In the genomic region with DNA sequence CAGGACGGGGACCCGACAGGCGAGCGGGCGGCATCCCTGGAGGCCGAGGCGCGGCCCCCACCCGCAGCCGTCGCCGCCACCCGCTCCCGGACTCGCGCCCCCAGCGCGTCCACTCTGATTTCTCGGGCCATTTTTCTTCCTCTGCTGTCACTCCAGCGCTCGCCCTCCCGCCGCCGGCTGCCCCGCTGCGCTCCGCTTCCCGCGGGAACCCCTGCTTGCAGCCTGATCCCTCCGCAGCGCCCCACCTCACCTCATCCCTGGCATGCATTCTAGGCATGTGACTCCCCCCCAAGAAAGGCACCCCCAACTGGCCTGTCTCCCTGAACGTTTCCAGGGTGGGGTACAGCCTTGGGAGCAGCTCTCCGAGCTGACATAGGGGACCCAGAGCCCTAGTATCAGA, we compare ENCODE assay signal across 9 mouse cellular contexts. TPM values are rescaled to one million over a fixed set of nuclear protein-coding genes. Genes with fewer than 3 reads are reported as not detected.
A peak's percentile ranks its signal among the peaks of the same experiment; 100 is the strongest.
DNase-seq lines count a peak whose midpoint lies in the region; ATAC-seq and TF ChIP-seq lines count a peak whose summit lies in the region.
"Had no signal": no experiment of that assay in that cellular context is flagged by ENCODE, and none has a peak within 500 bp of the region (broad histone marks: within the 10 kb centered on the region; RNA-seq: fewer than 3 reads in every experiment).

No protein-coding gene starts in this region.

- H3K4me1 ChIP-seq in heart, embryonic 11.5 days (ENCODE audit: control insufficient read depth, insufficient read depth, low read length): peaks cover 4% of the 10 kb centered on the region
- H3K4me1 ChIP-seq in ES-Bruce4 (ENCODE audit: control insufficient read depth, insufficient read depth, low read length): no peaks in the 10 kb centered on the region
- peaks cover 53% of the 10 kb centered on the region for H3K4me1 ChIP-seq in hindbrain, embryonic 10.5 days (replicated peaks)
- H3K4me1 ChIP-seq in midbrain, embryonic 10.5 days: peaks cover 54% of the 10 kb centered on the region
- H3K4me1 ChIP-seq in cerebellum, adult 2 months (ENCODE audit: control insufficient read depth, insufficient read depth, low read length): no peaks in the 10 kb centered on the region

- peak overlapping the region; percentile 39; the same call in 1 of the 2 replicates for H3K9ac ChIP-seq in heart, embryonic 11.5 days (ENCODE audit: low read depth, low read length)
- peak overlapping the region; percentile 75 for H3K9ac ChIP-seq in ES-Bruce4 (ENCODE audit: low read depth, poor library complexity, severe bottlenecking)

- no peak for ATAC-seq in heart, embryonic 11.5 days (replicated peaks; ENCODE audit: insufficient number of reproducible peaks, low FRiP score, low TSS enrichment)

- H3K4me2 ChIP-seq in heart, embryonic 11.5 days: peak overlapping the region; percentile 60

- intact Hi-C loops in left cerebral cortex, postnatal 14 days (cut with DNase I): no loop called here
- intact Hi-C loops in gastrocnemius, postnatal 36 days (cut with DNase I): no loop called here

- H3K9me3 ChIP-seq in heart, embryonic 11.5 days (replicated peaks; ENCODE audit: control insufficient read depth, low read length): no peaks in the 10 kb centered on the region; the same call in 1 of the 2 replicates
- H3K9me3 ChIP-seq in ES-Bruce4 (replicated peaks; ENCODE audit: control insufficient read depth, insufficient read depth, low read length, poor library complexity, severe bottlenecking): no peaks in the 10 kb centered on the region; the same call in 1 of the 2 replicates
- H3K9me3 ChIP-seq in hindbrain, embryonic 10.5 days: peaks cover 4% of the 10 kb centered on the region; the same call in 1 of the 2 replicates
- H3K9me3 ChIP-seq in midbrain, embryonic 10.5 days (replicated peaks): peaks cover 3% of the 10 kb centered on the region; the same call in 1 of the 2 replicates

- no peak for DNase-seq in heart, adult 8-10 months (ENCODE audit: low spot score)
- DNase-seq in hindbrain, embryonic 10.5 days (ENCODE audit: low spot score): no peak
- no peak for DNase-seq in midbrain, embryonic 10.5 days (ENCODE audit: low spot score)
- DNase-seq in left cerebral cortex, postnatal 14 days (ENCODE audit: low spot score in 2 of 2): no peak
- no peak for DNase-seq in cerebellum, adult 2 months
- no peak for DNase-seq in gastrocnemius, postnatal 36 days

- no peaks in the 10 kb centered on the region for H3K36me3 ChIP-seq in heart, embryonic 11.5 days (ENCODE audit: control insufficient read depth, insufficient read depth, low read length)
- no peaks in the 10 kb centered on the region for H3K36me3 ChIP-seq in ES-Bruce4 (ENCODE audit: control insufficient read depth, insufficient read depth, low read length, poor library complexity, severe bottlenecking)
- no peaks in the 10 kb centered on the region for H3K36me3 ChIP-seq in hindbrain, embryonic 10.5 days
- H3K36me3 ChIP-seq in midbrain, embryonic 10.5 days: no peaks in the 10 kb centered on the region

- H3K4me3 ChIP-seq in heart, embryonic 11.5 days (ENCODE audit: low read depth, low read length): peak overlapping the region; percentile 37
- H3K4me3 ChIP-seq in ES-Bruce4 (ENCODE audit: low read depth, low read length): peak overlapping the region; percentile 64
- H3K4me3 ChIP-seq in hindbrain, embryonic 10.5 days: peak overlapping the region; percentile 55
- peak overlapping the region; percentile 56 for H3K4me3 ChIP-seq in midbrain, embryonic 10.5 days
- H3K4me3 ChIP-seq in cerebellum, adult 2 months (replicated peaks; ENCODE audit: insufficient read depth, low read depth, low read length): no peak overlapping the region

- no peak for TF ChIP-seq POLR2A in ES-Bruce4 (IDR thresholded peaks at IDR 0.05; ENCODE audit: insufficient read depth, low read length)
- TF ChIP-seq POLR2A in cerebellum, adult 2 months (IDR thresholded peaks at IDR 0.05; ENCODE audit: borderline replicate concordance, insufficient read depth, low read length): no peak

- 2% methylated on average over 20 of the region's 33 CpGs for WGBS in heart, embryonic 11.5 days (ENCODE audit: insufficient replicate concordance)
- 1% methylated on average over 33 of the region's 33 CpGs for WGBS in hindbrain, embryonic 10.5 days
- 2% methylated on average over 33 of the region's 33 CpGs for WGBS in midbrain, embryonic 10.5 days
- WGBS in cerebellum, adult 2 months: 8% methylated on average over 31 of the region's 33 CpGs

- H3K27me3 ChIP-seq in heart, embryonic 11.5 days (ENCODE audit: control insufficient read depth, insufficient read depth, low read length): peaks cover 71% of the 10 kb centered on the region
- H3K27me3 ChIP-seq in ES-Bruce4 (ENCODE audit: control insufficient read depth, insufficient read depth, low read length, poor library complexity, severe bottlenecking): peaks cover 7% of the 10 kb centered on the region; the same call in 1 of the 2 replicates
- peaks cover 73% of the 10 kb centered on the region for H3K27me3 ChIP-seq in hindbrain, embryonic 10.5 days (ENCODE audit: insufficient read depth, poor library complexity, severe bottlenecking)
- peaks cover 74% of the 10 kb centered on the region for H3K27me3 ChIP-seq in midbrain, embryonic 10.5 days (ENCODE audit: low read depth, poor library complexity, severe bottlenecking)
- peaks cover 2% of the 10 kb centered on the region; the same call in 1 of the 2 replicates for H3K27me3 ChIP-seq in cerebellum, adult 2 months (ENCODE audit: control insufficient read depth, insufficient read depth, low read length)

- no peak overlapping the region for H3K27ac ChIP-seq in heart, embryonic 11.5 days (ENCODE audit: low read depth, low read length)
- H3K27ac ChIP-seq in ES-Bruce4 (ENCODE audit: insufficient read depth, low read length): no peak overlapping the region
- peak overlapping the region; percentile 87 for H3K27ac ChIP-seq in hindbrain, embryonic 10.5 days
- H3K27ac ChIP-seq in midbrain, embryonic 10.5 days (replicated peaks): peak overlapping the region; percentile 84; the same call in 1 of the 2 replicates
- no peak overlapping the region for H3K27ac ChIP-seq in cerebellum, adult 2 months (ENCODE audit: insufficient read depth, low read length)

- no peak for TF ChIP-seq CTCF in ES-Bruce4 (IDR thresholded peaks at IDR 0.05; ENCODE audit: low read depth, low read length)
- no peak for TF ChIP-seq CTCF in cerebellum, adult 2 months (IDR thresholded peaks at IDR 0.05; ENCODE audit: borderline replicate concordance, insufficient read depth, low read depth, low read length)

- no peak for TF ChIP-seq EP300 in ES-Bruce4 (IDR thresholded peaks at IDR 0.05; ENCODE audit: insufficient read depth, low read depth, low read length)

RNA-seq across cellular contexts. Expression of gene Gm4881, which starts 10.9 kb away (rescaled TPM):
- polyA plus RNA-seq in heart, embryonic 11.5 days (2014; fragmentation: Nextera tagmentation; extraction: Ambion mirVana): not detected in 2 replicates
- not detected for total RNA-seq in heart, adult 8-10 months (2022)
- polyA plus RNA-seq in ES-Bruce4 (2011; ENCODE audit: insufficient read depth, insufficient read length, low read depth, missing spikeins): not detected in 2 replicates
- 0.42 and 2.7 TPM in 2 replicates for polyA plus RNA-seq in hindbrain, embryonic 10.5 days (2016; fragmentation: Nextera tagmentation; extraction: Ambion mirVana)
- polyA plus RNA-seq in midbrain, embryonic 10.5 days (2016; fragmentation: Nextera tagmentation; extraction: Ambion mirVana): 0.63 and 0.81 TPM in 2 replicates
- total RNA-seq in left cerebral cortex, postnatal 14 days (2021): not detected
- polyA plus RNA-seq in cerebellum, adult 2 months (2012; rRNA removed): 1.00 and 1.4 TPM in 2 replicates
- total RNA-seq in gastrocnemius, postnatal 36 days (2021): not detected
- total RNA-seq: monocyte, adult 5-6 weeks had no signal

RNA-seq across cellular contexts. Expression of gene Rabac1, which starts 17.3 kb away (rescaled TPM):
- 157 and 163 TPM in 2 replicates for polyA plus RNA-seq in heart, embryonic 11.5 days (2014; fragmentation: Nextera tagmentation; extraction: Ambion mirVana)
- total RNA-seq in heart, adult 8-10 months (2022): 100 to 1,000 TPM; 297 to 375 (median 324) TPM
- 84.4 and 97.6 TPM in 2 replicates for polyA plus RNA-seq in ES-Bruce4 (2011; ENCODE audit: insufficient read depth, insufficient read length, low read depth, missing spikeins)
- polyA plus RNA-seq in hindbrain, embryonic 10.5 days (2016; fragmentation: Nextera tagmentation; extraction: Ambion mirVana): 98.4 and 126 TPM in 2 replicates
- polyA plus RNA-seq in midbrain, embryonic 10.5 days (2016; fragmentation: Nextera tagmentation; extraction: Ambion mirVana): 89.0 and 109 TPM in 2 replicates
- total RNA-seq in left cerebral cortex, postnatal 14 days (2021): 100 to 1,000 TPM; 303 to 313 TPM
- 637 and 648 TPM in 2 replicates for polyA plus RNA-seq in cerebellum, adult 2 months (2012; rRNA removed)
- total RNA-seq in gastrocnemius, postnatal 36 days (2021): 100 to 1,000 TPM; 188 to 189 TPM

RNA-seq across cellular contexts. Expression of gene Atp1a3, which starts 50.5 kb away (rescaled TPM):
- polyA plus RNA-seq in heart, embryonic 11.5 days (2014; fragmentation: Nextera tagmentation; extraction: Ambion mirVana): 2.3 and 4.1 TPM in 2 replicates
- 1 to 10 TPM in 2 of 4 experiments, under 1 TPM in 2; 0.60 to 3.3 (median 1.3) TPM for total RNA-seq in heart, adult 8-10 months (2022)
- 7.0 and 9.4 TPM in 2 replicates for polyA plus RNA-seq in ES-Bruce4 (2011; ENCODE audit: insufficient read depth, insufficient read length, low read depth, missing spikeins)
- 11.8 and 45.9 TPM in 2 replicates for polyA plus RNA-seq in hindbrain, embryonic 10.5 days (2016; fragmentation: Nextera tagmentation; extraction: Ambion mirVana)
- 11.1 and 27.0 TPM in 2 replicates for polyA plus RNA-seq in midbrain, embryonic 10.5 days (2016; fragmentation: Nextera tagmentation; extraction: Ambion mirVana)
- 1,000 to 10,000 TPM; 2,091 to 2,391 TPM for total RNA-seq in left cerebral cortex, postnatal 14 days (2021)
- polyA plus RNA-seq in cerebellum, adult 2 months (2012; rRNA removed): 1,466 and 1,473 TPM in 2 replicates
- total RNA-seq in gastrocnemius, postnatal 36 days (2021): under 1 TPM; 0.08 to 0.15 TPM

RNA-seq across cellular contexts. Expression of gene Arhgef1, which starts 52.5 kb away (rescaled TPM):
- 59.2 and 63.3 TPM in 2 replicates for polyA plus RNA-seq in heart, embryonic 11.5 days (2014; fragmentation: Nextera tagmentation; extraction: Ambion mirVana)
- total RNA-seq in heart, adult 8-10 months (2022): 10 to 100 TPM; 31.8 to 45.5 (median 43.8) TPM
- polyA plus RNA-seq in ES-Bruce4 (2011; ENCODE audit: insufficient read depth, insufficient read length, low read depth, missing spikeins): 90.5 and 108 TPM in 2 replicates
- 72.4 and 76.0 TPM in 2 replicates for polyA plus RNA-seq in hindbrain, embryonic 10.5 days (2016; fragmentation: Nextera tagmentation; extraction: Ambion mirVana)
- polyA plus RNA-seq in midbrain, embryonic 10.5 days (2016; fragmentation: Nextera tagmentation; extraction: Ambion mirVana): 60.4 and 62.5 TPM in 2 replicates
- 10 to 100 TPM; 80.3 to 89.2 TPM for total RNA-seq in left cerebral cortex, postnatal 14 days (2021)
- polyA plus RNA-seq in cerebellum, adult 2 months (2012; rRNA removed): 162 and 173 TPM in 2 replicates
- total RNA-seq in gastrocnemius, postnatal 36 days (2021): 10 to 100 TPM; 28.6 to 31.6 TPM

RNA-seq across cellular contexts. Expression of gene Cd79a, which starts 58.0 kb away (rescaled TPM):
- 0.14 and 0.30 TPM in 2 replicates for polyA plus RNA-seq in heart, embryonic 11.5 days (2014; fragmentation: Nextera tagmentation; extraction: Ambion mirVana)
- total RNA-seq in heart, adult 8-10 months (2022): 1 to 10 TPM in 1 of 4 experiments, under 1 TPM in 3; 0.35 to 2.1 (median 0.66) TPM
- 2.8 and 2.9 TPM in 2 replicates for polyA plus RNA-seq in ES-Bruce4 (2011; ENCODE audit: insufficient read depth, insufficient read length, low read depth, missing spikeins)
- 0.13 and 0.29 TPM in 2 replicates for polyA plus RNA-seq in hindbrain, embryonic 10.5 days (2016; fragmentation: Nextera tagmentation; extraction: Ambion mirVana)
- polyA plus RNA-seq in midbrain, embryonic 10.5 days (2016; fragmentation: Nextera tagmentation; extraction: Ambion mirVana): 0.15 and 0.23 TPM in 2 replicates
- total RNA-seq in left cerebral cortex, postnatal 14 days (2021): under 1 TPM in 1 of 2 experiments, not detected in 1; 0.55 TPM
- 0.85 and 1.1 TPM in 2 replicates for polyA plus RNA-seq in cerebellum, adult 2 months (2012; rRNA removed)
- under 1 TPM in 1 of 2 experiments, not detected in 1; 0.23 TPM for total RNA-seq in gastrocnemius, postnatal 36 days (2021)

Comparison
In these comparisons a context has a peak if more than half of its experiments do, and no peak if none do; other contexts are left out.
1. H3K27ac ChIP-seq: peak in hindbrain, embryonic 10.5 days (single experiment) and midbrain, embryonic 10.5 days (single experiment); none in heart, embryonic 11.5 days (single experiment), ES-Bruce4 (single experiment) and cerebellum, adult 2 months (single experiment).
2. RNA of gene Atp1a3, which starts 50.5 kb away (polyA plus RNA-seq): 1,466 to 1,473 TPM in cerebellum, adult 2 months; 11.8 to 45.9 TPM in hindbrain, embryonic 10.5 days, 11.1 to 27.0 TPM in midbrain, embryonic 10.5 days, 7.0 to 9.4 TPM in ES-Bruce4 and 2.3 to 4.1 TPM in heart, embryonic 11.5 days; every median in the first group is over 10 times any median in the second.